Mouse (Mus musculus) large intestine, adult 2 months (tissue): ENCODE measurements around the gene Clcn6. TPM values are rescaled to one million over a fixed set of nuclear protein-coding genes. Genes with fewer than 3 reads are reported as not detected.

Experiments
- DNase-seq: peaks from one replicate; pipeline ENCODE4 v3.0.0-alpha.2; 2012; ENCODE audit warnings: low read depth, low spot score
- WGBS: fragments of 180-500 bp; shearing (Covaris S2); methylation state at CpG from one replicate; pipeline ENCODE4 v1.1.7; 2018; 5-methylcytosine and 5-hydroxymethylcytosine counted together
- polyA plus RNA-seq: library from polyadenylated mRNA; depleted of rRNA; stranded (reverse); fragments of >200 nt; gene quantifications from 2 replicates; pipeline ENCODE4 v1.2.3, GENCODE M21; 2012

The Clcn6 gene
- polyA plus RNA-seq, 1 experiment: 2.4 TPM

DNA sequence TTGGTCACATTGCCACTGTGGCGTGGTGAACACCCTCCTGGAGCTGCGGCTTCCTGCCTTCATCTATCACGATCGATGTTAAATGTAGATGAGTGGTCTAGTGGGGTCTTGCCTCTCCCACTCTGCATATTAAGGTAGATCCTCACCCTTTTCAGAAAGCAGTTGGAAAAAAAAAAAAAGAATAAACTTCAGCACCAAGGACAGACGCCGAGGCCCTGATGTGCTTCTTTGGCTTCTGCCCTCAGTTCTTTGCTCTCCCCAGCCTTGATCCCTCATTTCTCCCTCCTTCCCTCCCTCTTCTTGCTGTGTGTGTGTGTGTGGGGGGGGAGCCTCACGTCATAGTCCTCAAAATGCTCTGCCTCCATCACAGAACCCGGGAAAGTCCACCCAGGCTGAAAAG lies 36.8 kb downstream of the Clcn6 start:
- 50% methylated on average over 8 of the region's 8 CpGs for WGBS
- DNase-seq: no peak

DNA sequence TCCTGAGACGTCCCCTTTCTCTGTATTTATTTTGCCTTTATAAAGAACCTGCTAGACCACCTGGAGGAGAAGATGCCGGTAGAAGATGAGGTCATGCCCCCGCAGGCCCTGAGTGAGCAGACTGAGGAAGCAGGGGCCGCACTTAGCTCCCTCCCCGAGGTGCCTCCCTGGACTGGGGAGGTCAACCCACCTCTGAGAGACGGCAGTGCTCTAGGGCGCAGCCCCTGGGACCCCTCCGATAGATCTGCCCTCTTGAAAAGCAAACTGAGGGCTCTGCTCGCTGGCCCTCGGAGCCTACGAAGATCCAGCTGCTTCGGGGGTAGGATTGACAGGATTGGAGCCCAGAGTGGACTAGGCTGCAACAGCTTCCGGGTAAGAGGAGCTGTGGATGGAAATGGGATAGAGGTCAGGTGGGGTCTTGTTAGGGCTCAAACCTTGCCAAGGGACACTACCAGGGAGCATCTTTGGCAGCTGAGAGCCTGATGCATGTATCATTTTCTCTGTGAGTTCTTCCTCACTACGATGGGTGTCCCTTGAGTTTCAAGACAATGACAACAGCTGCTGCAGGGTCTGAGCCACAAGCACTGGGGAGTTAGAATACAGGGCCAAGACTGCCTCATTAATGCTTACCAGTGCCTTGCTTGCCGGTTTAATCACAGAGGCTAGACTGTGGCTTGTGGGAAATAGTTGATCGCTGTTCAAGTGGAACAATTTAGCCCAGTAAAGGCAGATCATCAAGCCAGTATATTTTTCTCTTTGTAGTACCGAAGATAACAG lies 37.4 kb downstream of the Clcn6 start:
- 80% methylated on average over 17 of the region's 17 CpGs for WGBS
- no peak for DNase-seq

DNA sequence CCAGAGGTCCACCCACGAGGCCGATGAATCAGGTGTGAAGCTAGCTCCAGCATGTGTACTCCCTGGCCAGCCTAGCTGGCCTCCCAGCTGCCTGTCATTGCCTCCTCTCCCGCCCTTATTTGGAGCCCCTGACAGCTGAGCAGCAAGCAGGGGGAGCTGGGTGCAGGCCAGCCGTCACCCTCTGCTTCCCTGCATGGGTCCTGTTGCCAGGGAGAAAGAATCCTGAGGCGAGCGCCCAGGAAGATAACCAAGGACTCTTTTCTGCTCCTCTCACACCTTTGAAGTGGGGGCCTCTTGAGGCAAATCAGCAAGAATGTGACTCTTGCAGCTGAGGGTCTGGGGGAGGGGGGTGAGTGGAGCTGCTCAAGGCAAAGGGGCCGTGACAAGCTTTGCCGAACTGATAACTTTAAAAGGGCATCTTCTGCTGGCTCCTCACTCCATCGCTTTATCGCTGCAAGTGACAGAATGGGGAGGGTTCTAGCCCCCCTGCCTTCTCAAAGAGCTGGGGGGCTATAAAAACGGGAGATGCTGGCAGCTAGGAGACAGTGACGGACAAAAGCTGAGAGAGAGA lies 38.3 kb downstream of the Clcn6 start, which contains the start of gene Nppa:
TSS of gene Nppa (plus strand) at position 521 of the 571 bp plus-strand sequence.
- 45% methylated on average over 12 of the region's 12 CpGs for WGBS
- no peak for DNase-seq

DNA sequence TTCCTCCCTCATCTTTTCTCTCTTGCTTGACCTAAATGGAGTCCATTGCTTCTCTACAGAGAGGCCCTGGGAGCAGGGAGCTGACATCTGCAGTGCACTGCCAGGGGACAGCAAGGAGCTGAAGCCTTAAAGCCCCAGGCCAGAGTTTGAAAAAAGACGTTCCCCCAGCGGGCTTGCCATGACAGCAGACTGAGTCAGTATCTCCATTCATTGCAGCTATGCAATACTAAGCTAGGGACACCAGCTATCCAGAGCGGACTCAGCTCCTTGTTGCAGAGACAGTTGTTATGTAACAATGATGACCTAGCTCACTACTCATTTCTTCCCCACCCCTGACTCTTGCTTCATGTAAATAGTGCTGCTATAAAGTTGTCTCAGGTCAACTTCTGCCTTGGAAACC lies 43.3 kb downstream of the Clcn6 start:
- WGBS: 85% methylated on average over 3 of the region's 3 CpGs

DNA sequence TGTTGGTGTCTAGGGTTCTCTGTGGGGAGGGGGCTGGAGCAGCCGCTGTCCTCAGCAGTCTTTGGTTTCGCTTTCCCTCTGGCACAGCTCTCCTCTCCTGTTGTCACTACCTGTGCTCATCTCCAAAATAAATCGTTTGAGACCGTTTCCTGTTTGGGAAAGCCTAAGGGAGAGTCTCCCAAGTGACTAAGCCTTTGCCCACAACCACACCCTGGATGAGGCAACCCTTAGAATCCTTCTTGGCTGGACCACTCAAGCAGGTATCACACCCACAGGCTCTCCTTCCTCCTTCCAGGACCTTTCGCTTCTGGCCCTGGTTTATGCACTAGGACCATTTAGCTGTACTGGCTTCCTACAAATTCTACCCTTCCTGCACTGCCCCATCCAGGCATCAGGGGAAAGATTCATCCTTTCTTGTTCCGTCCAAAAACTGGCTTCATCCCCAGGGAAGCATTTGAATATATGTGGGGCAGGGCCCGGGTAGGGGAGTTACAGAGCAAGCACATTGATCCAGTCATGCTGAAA lies 45.0 kb downstream of the Clcn6 start:
- WGBS: 56% methylated on average over 7 of the region's 7 CpGs
- DNase-seq: no peak

More for the DNA sequence above, 43.3 kb downstream of the Clcn6 start:
- no peak for DNase-seq

DNA sequence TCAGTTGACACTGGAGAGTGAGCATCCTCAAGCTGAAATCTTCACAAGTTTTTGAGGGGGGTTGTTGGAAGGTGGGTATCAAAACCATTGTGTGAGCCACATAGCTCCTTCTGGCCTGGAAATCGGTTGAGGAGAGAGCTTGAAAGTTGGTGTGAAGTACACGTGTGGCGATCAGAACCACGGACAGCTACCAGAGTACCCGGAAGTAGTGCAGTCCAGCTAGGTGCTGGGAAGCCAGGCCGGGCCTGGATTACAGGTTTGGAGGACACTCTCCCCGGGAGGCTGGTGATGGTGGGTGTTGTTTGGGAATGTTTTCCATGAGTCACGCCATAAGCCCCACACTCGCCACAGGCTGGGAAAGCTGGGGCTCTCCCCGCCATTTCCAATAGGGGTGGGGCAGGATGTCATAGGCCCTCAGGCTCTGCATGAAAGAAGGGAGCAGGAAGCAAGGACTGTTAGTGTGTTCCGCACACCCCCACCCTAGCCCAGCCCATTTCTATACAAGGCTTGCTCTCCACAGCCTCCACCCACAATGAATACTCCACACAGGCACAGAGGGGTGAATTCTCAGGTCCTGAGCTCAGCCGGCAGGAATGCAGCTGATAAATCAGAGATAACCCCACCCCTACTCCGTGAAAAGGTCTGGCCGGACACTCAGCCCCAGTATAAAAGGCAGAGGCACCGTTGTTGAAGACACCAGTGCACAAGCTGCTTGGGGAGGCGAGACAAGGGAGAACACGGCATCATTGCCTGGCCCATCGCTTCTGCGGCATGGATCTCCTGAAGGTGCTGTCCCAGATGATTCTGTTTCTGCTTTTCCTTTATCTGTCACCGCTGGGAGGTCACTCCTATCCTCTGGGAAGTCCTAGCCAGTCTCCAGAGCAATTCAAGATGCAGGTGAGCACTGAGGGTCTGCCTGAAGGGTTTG lies 53.2 kb downstream of the Clcn6 start, which contains the start of gene Nppb:
TSS of gene Nppb (plus strand) at position 584 of the 928 bp plus-strand sequence.
- no peak for DNase-seq
- WGBS: 25% methylated on average over 20 of the region's 20 CpGs

DNA sequence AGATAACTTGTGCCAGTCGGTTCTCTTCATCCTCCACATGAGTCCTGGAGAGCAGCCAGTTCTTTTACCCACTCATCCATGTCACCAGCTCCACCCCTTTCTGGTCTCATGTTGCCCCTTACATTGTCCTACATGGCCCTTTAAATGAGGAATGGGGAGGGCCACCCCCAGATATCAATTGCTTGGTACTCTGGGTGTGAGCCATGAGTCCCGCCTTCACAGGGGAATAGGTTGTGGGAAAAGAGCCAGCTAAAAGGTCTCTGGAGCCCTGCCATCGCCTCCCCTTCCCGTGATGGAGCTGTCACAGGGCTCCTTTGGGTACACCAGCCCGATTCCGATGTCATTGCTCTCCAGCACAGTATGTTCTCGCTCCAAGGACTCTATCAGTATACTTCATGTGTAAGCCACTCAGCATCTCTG lies 59.2 kb downstream of the Clcn6 start:
- 69% methylated on average over 7 of the region's 7 CpGs for WGBS
- no peak for DNase-seq

DNA sequence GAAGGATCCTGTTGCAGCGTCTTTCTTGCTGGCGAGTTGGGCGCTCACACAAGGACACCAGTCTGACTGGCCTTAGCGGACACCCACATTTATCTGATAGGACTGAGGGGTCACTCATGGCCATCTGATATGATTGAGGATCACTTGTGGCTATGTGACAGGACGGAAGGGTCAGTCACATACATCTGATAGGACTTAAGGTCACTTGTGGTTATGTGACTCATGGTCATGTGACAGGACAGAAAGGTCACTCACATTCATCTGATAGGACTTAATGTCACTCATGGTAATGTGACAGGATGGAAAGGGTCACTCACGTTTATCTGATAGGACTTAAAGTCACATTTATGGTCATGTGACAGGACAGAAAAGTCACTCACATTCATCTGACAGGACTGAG lies 60.2 kb downstream of the Clcn6 start:
- WGBS: 88% methylated on average over 6 of the region's 6 CpGs
- DNase-seq: no peak

DNA sequence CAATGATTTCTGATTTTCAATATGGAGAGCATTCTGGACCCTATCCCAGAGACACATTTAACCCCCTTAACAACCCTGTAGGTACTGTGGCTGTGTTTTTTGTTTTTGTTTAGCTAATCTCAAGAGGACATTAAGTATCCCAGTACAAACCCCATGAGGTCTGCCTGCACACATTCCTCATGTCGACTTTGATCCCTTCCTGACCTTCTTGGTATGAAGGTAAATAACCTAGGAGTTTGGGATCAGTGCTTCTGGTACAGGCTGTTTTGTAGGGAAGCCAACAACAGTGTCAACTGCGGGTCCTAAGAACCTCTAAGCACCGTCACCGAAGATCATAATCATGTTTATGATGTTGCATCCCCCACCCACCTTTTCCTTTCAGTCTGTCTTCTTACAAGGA lies 60.9 kb downstream of the Clcn6 start:
- DNase-seq: no peak
- WGBS: 70% methylated on average over 4 of the region's 4 CpGs

DNA sequence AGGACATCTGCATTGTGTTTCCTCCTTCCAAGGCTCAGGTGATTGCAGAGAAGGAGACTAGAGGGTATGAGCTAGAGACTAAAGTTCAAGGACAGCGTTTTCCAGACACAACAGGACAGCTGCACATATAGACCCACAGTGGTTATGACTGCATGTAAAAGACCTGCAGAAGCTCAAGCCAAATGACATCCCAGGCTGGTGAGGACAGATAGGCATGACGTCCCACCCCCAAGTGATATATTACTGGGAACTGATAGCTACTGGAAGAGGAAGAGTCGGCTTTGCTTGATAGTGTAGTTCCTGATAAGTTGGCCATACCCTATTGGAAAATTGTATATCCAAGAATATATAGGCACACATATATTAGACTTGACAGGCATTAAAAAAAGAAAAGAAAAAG lies 62.4 kb downstream of the Clcn6 start:
- DNase-seq: no peak
- 73% methylated on average over 3 of the region's 3 CpGs for whole genome bisulfite sequencing

DNA sequence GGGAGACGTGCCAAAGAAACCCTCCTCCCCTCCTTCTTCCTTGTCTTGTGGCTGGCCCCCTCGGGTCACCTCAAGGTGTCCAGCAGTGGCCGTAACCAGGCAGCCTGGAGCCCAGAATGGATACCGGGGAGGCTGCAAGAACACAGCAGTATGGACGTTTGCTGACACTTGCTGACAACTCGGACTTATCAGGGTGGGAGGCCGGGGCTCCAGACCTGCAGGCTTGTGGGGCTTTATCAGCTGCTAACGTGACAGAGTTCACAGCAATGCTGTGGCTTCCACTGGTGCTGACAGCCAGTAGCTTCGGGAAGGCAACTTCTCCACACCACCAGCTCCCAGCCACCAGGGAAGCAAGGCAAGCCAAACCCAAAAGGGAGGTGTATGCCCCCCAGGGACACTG lies 69.3 kb downstream of the Clcn6 start:
- 46% methylated on average over 9 of the region's 9 CpGs for WGBS
- DNase-seq: no peak

DNA sequence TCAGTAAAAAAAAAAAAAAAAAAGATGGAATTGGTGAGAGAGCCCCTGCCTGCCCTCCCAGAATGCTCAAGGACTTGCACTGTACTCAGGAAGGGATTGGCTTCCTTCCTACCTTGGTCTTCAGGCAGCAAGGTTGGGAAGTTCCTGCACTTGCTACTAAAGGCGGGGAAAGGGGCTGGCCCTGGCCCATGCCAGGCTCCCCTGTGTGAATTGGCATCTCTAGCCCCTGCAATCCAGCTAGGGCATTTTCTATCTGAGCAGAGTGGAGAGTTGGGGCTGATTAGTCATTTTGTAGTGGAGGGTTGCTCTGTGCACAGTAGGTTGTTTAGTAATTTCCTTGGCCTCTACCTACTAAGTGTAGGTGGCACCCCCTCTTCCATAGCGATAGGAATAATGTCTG lies 69.8 kb downstream of the Clcn6 start:
- no peak for DNase-seq
- WGBS: 78% methylated on average over 2 of the region's 2 CpGs

DNA sequence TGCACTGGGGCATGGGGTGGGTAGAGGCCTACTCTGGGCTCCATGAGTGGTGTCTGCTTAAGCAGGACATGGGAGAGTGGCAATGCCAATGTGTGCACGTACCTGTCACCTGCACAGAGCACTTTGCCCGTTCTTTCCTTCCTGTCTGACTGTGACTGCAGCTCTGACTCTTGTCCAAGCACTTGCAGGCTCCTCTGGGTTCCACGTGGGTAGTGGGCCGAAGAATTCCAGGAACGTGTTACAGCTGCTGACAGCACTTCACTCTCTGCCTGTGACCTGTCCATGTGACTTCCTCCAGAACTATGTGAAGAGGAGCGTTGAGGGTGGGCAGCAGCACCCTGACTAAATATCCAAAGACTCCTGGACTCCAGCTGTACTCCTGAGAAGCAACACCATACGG lies 72.9 kb downstream of the Clcn6 start:
- DNase-seq: no peak
- 63% methylated on average over 7 of the region's 7 CpGs for WGBS

DNA sequence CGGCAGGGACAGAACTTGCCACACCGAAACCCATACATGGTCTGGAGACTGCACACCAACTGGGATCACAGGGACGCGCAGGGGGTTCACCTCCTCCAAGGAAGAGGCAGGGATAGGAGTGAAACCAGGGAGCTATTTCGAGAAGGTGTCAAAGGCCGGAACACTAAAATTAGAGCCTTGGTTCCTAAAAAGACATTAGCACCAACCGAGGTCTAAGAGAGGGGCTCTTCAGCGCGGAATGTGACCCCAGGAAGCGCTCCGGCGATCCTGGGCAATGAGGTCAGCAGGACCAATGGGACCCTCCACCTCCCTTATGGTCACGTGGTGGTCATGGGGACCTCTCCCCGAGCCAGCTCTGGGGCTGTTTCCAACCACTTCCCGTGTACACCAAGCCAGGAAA lies 75.0 kb downstream of the Clcn6 start:
- no peak for DNase-seq
- 87% methylated on average over 15 of the region's 15 CpGs for WGBS

DNA sequence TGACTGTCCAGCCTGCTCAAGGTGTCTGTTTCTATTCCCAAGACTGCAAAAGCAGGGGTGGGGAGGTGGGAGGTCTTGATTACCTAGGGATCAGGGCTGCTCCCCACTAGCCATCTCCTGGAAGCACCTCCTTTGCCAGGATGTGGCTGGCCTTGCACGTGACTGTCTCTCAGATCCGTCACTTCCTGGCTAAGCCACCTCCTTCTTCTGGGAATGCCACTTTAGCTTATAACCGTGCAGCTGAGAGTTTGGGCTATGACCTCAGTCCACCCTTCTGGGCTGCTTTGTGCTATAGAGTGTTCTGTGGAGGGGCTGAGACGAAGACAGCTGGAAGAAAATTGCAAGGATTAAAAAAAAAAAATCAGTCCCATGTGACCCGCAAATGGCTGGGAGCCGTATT lies 75.8 kb downstream of the Clcn6 start:
- WGBS: 47% methylated on average over 6 of the region's 6 CpGs
- DNase-seq: no peak

DNA sequence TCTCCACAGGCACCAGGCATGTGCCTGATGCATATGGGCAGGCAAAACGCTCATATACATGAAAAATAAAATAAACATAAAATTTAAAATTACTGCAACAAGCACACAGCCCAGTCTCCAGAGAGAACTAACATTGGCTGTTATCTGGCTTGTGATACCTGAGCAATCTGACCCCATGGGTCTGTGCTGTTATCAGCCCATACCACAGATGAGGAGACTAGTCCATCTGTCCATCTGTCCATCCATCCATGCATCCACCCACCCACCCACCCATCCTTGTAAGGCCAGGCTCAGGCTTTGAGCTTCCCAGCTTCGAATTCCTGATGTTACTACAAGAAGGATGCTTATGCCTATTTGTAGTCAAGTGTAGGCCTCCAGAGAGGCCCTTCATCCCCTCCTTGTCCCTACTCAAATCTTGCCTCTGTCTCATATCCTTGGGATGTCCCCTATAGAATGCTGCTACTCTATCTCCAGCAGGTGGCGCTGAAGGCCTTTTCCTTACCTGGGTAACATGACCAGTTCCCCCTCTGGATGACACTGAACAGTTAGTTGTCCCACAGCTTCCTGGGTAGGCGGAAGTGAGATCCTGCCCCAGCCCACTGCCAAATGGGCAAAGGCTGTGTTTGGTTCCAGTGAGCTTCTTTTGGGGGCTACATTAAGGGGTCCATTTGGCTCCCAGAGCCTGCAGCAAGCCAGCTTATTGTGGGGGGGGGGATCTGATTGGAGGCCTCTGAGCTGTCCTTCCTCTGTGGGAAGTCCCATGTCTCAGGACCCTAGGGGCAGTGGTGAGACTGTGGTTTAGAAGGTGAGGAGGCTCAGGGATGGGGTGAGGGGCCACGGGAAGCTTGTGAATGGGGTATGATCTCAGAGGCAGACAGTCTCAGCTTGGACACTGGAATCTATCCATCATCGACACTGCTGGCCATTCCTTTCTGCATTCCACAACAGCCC lies 78.5 kb downstream of the Clcn6 start:
- no peak for DNase-seq
- WGBS: 36% methylated on average over 6 of the region's 6 CpGs

DNA sequence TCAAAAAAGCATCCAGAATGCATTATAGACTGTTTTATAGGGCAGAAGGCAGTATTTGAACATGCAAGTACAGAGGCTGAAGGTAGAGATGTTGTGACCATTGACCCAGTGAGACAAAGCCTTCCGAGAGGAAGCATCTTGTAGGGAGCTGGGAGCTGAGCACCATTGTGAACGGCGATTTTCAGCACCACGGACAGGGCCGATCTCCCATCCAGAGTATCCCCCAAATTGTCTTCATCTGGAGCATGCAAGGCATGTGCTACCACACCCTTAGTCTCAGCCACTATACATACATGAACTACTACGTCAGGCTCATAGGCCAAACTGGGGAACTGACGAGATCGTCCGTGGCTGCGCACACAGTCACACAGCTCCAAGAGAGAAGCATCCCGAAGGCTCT lies 81.5 kb downstream of the Clcn6 start:
- 45% methylated on average over 11 of the region's 11 CpGs for WGBS
- DNase-seq: no peak
